Mouse (Mus musculus) gastrocnemius, postnatal 10 days (tissue): ENCODE measurements around the gene Zfp386. TPM values are rescaled to one million over a fixed set of nuclear protein-coding genes. Genes with fewer than 3 reads are reported as not detected.

ENCODE experiments used
- DNase-seq: peaks from one replicate; pipeline ENCODE4 v3.0.0; 2021; ENCODE audit warnings: mixed read lengths
- total RNA-seq, 2 experiments: library from RNA; stranded (reverse); gene quantifications; 2 replicates each; pipeline ENCODE4 v1.2.3; 2021

Zfp386 gene
- total RNA-seq, 2 experiments from 2014 or later = 30.2 to 34.1 TPM

- DNase-seq = no peak
These were observed 42.3 kb downstream of the Zfp386 start for GRCm38 (mm10) chr12:116089836-116090235.

GRCm38 (mm10) chr12:116094765-116095555 is 47.4 kb downstream of the Zfp386 start:
- DNase-seq = no peak

- no peak for DNase-seq
These were observed 48.9 kb downstream of the Zfp386 start for GRCm38 (mm10) chr12:116096361-116096904.

GRCm38 (mm10) chr12:116097166-116097565 is 49.6 kb downstream of the Zfp386 start:
- no peak for DNase-seq

GRCm38 (mm10) chr12:116101945-116102344 is 54.4 kb downstream of the Zfp386 start:
- no peak for DNase-seq

GRCm38 (mm10) chr12:116109451-116110353 is 62.2 kb downstream of the Zfp386 start:
- no peak for DNase-seq

- no peak for DNase-seq
These were observed 63.6 kb downstream of the Zfp386 start for GRCm38 (mm10) chr12:116111007-116111694.

Other genes starting within 250 kb of the Zfp386 start
- 1 to 10 TPM; 4.7 to 5.0 TPM for gene Vipr2, start 30.0 kb downstream of the Zfp386 start, total RNA-seq
- gene Wdr60, start 215.3 kb downstream of the Zfp386 start, total RNA-seq = 1 to 10 TPM; 4.8 to 5.7 TPM
- not detected for gene Gm11027, start 227.7 kb downstream of the Zfp386 start, total RNA-seq
- 10 to 100 TPM; 24.7 to 30.6 TPM for gene Esyt2, start 233.5 kb downstream of the Zfp386 start, total RNA-seq